Mouse (Mus musculus) embryonic facial prominence, embryonic 11.5 days (tissue): ENCODE data around the gene Prkg2. TPM values are rescaled to one million over a fixed set of nuclear protein-coding genes. Genes with fewer than 3 reads are reported as not detected.

Experiments
- ATAC-seq: fragments of 200-750 bp; cut with Nextera tagmentation; replicated peaks from 2 replicates; pipeline ENCODE4 v1.8.0; 2017; ENCODE audit warnings: low read depth; ENCODE audit not compliant: insufficient number of reproducible peaks, low FRiP score, low TSS enrichment
- DNase-seq: peaks from one replicate; pipeline ENCODE4 v3.0.0-alpha.2; 2015; ENCODE audit warnings: low spot score
- H3K27ac ChIP-seq: fragments of 300-500 bp; sonication (generic); replicated peaks from 2 replicates; pipeline ENCODE4 v1.5.1; 2014; ENCODE audit warnings: mild to moderate bottlenecking, low read depth, low read length, control low read depth
- H3K27me3 ChIP-seq: fragments of 300-500 bp; sonication (generic); 2 replicates; pipeline ENCODE4 v1.6.1; 2014; ENCODE audit warnings: mild to moderate bottlenecking, low read length, moderate library complexity, mixed read lengths; ENCODE audit not compliant: control insufficient read depth, insufficient read depth
- H3K36me3 ChIP-seq: fragments of 300-500 bp; sonication (generic); replicated peaks from 2 replicates; pipeline ENCODE4 v1.6.1; 2014; ENCODE audit warnings: low read depth, mild to moderate bottlenecking, low read length, moderate library complexity, mixed read lengths; ENCODE audit not compliant: control insufficient read depth, insufficient read depth
- H3K4me1 ChIP-seq: fragments of 300-500 bp; sonication (generic); 2 replicates; pipeline ENCODE4 v1.6.1; 2014; ENCODE audit warnings: low read length, mixed read lengths; ENCODE audit not compliant: control insufficient read depth, insufficient read depth
- H3K4me2 ChIP-seq: fragments of 300-500 bp; sonication (generic); 2 replicates; pipeline ENCODE4 v1.6.1; 2014; ENCODE audit warnings: low read depth, mild to moderate bottlenecking, control low read depth, low read length, moderate library complexity
- H3K4me3 ChIP-seq: fragments of 300-500 bp; sonication (generic); 2 replicates; pipeline ENCODE4 v1.5.1; 2014; ENCODE audit warnings: low read depth, low read length, control low read depth
- H3K9ac ChIP-seq: fragments of 300-500 bp; sonication (generic); replicated peaks from 2 replicates; pipeline ENCODE4 v1.6.1; 2014; ENCODE audit warnings: mild to moderate bottlenecking, control low read depth, low read length
- H3K9me3 ChIP-seq: fragments of 300-500 bp; sonication (generic); replicated peaks from 2 replicates; pipeline ENCODE4 v1.6.1; 2016; ENCODE audit warnings: mild to moderate bottlenecking, low read length, inconsistent platforms, mixed read lengths; ENCODE audit not compliant: control insufficient read depth
- WGBS: fragments of 180-500 bp; shearing (Covaris S2); extraction: QIAGEN DNeasy Blood & Tissue Kit; methylation state at CpG from one replicate; pipeline ENCODE4 v1.1.7; 2014; 5-methylcytosine and 5-hydroxymethylcytosine counted together
- polyA plus RNA-seq: library from polyadenylated mRNA; unstranded; fragments of >200 nt; fragmentation: Nextera tagmentation; extraction: Ambion mirVana; gene quantifications from 2 replicates; pipeline ENCODE4 v1.2.1, GENCODE M21; 2014

The Prkg2 gene
- polyA plus RNA-seq, 1 experiment from 2014 or later = 2.5 TPM

DNA sequence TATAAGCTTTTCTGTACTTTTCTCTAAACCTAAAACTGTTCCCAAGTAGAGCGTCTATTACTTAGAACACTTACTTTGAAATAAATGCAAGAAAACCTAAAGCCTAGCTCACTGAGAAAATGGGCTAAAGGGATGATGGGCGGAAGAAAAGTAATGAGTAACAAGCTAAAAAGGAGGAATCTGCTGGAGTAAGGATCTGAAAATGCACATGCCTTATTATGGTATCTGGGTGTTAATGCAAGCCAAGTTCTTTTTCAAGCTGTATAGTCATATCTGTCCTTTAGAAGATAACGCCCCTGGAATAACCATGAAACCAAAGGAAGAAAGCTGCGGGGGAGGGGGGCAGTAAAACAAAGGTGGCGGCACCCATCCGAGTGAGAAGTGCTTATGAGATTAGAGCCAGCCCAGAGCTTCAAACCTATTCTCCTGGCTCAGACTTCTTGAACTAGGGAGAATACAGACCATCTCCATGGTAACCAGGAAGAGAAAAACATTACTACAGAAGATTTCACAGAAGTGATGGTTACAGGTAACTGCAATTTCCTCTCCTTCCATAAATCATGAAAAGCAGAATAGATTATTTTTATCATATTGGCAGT, 5.5 kb downstream of the Prkg2 start:
- WGBS = 77% methylated on average over 6 of the region's 6 CpGs
- DNase-seq (no peak), ATAC-seq (no peak)
- Histone ChIP-seq H3K36me3 (no peaks in the 10 kb centered on the region), H3K27ac (no peak overlapping the region), H3K4me1 (no peaks in the 10 kb centered on the region), H3K4me3 (no peak overlapping the region), H3K4me2 (no peak overlapping the region), H3K27me3 (no peaks in the 10 kb centered on the region), H3K9me3 (no peaks in the 10 kb centered on the region), H3K9ac (no peak overlapping the region)

DNA sequence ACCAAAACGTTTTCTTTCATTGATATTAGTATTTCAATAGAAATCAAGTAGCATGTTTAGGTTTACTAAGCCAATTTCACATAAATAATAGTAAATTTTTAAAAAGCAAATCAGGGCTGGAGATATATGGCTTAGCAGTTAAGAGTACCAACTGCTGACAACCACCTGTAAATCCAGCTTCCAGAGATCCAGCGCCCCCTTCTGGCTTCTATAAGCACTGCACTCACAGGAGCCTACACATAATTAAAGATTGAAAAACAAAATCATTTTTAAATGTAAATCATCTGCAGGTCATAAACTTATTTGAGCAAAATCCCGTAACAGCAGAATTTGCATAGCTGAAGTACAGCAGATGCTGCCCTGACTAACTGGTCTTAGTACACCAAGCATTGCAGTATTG, 10.8 kb downstream of the Prkg2 start:
- Histone ChIP-seq H3K27me3 (no peaks in the 10 kb centered on the region), H3K4me3 (no peak overlapping the region), H3K9ac (no peak overlapping the region), H3K4me2 (no peak overlapping the region), H3K9me3 (no peaks in the 10 kb centered on the region), H3K27ac (no peak overlapping the region), H3K36me3 (no peaks in the 10 kb centered on the region), H3K4me1 (no peaks in the 10 kb centered on the region)
- ATAC-seq (no peak), DNase-seq (no peak)
- WGBS = 73% methylated on average over 3 of the region's 3 CpGs

- no peaks in the 10 kb centered on the region for H3K36me3 ChIP-seq
- H3K4me1 ChIP-seq = no peaks in the 10 kb centered on the region
- H3K27ac ChIP-seq = no peak overlapping the region
- H3K9me3 ChIP-seq = no peaks in the 10 kb centered on the region
- H3K27me3 ChIP-seq = no peaks in the 10 kb centered on the region
- no peak overlapping the region for H3K4me3 ChIP-seq
- DNase-seq (no peak), ATAC-seq (no peak)
- 90% methylated on average over 6 of the region's 6 CpGs for WGBS
- no peak overlapping the region for H3K4me2 ChIP-seq
- no peak overlapping the region for H3K9ac ChIP-seq
Observed at GRCm38 (mm10) chr5:99019709-99020108, 17.4 kb downstream of the Prkg2 start.

DNA sequence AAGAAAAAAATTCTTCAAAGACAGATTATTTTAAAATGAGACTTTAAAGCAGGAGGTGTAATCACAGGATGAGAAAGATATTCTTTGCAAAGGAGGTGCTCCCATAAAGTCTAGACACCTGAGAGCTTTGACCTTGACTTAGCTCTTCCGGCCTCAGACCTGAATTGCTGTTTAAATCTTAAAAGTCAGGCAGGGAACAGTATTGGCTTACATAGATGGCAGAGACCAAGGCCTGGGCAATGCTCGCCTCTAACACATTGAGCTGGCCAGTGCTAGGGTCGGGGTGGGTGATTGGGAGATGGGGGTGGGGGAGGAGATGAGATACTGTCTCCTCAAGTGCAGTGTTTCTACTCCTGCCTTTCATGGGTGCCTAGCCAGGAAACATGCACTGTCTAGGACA, 22.0 kb downstream of the Prkg2 start:
- H3K27me3 ChIP-seq = no peaks in the 10 kb centered on the region
- H3K9ac ChIP-seq = no peak overlapping the region
- no peak overlapping the region for H3K4me2 ChIP-seq
- DNase-seq (no peak), ATAC-seq (no peak)
- H3K4me1 ChIP-seq = no peaks in the 10 kb centered on the region
- H3K36me3 ChIP-seq = no peaks in the 10 kb centered on the region
- WGBS = 59% methylated on average over 3 of the region's 3 CpGs
- no peak overlapping the region for H3K27ac ChIP-seq
- no peaks in the 10 kb centered on the region for H3K9me3 ChIP-seq
- no peak overlapping the region for H3K4me3 ChIP-seq

GRCm38 (mm10) chr5:99010448-99011151, 26.6 kb downstream of the Prkg2 start:
- no peak for DNase-seq
- no peaks in the 10 kb centered on the region for H3K9me3 ChIP-seq
- no peaks in the 10 kb centered on the region for H3K36me3 ChIP-seq
- 90% methylated on average over 14 of the region's 14 CpGs for WGBS
- H3K4me3 ChIP-seq = no peak overlapping the region
- ATAC-seq = no peak
- no peak overlapping the region for H3K27ac ChIP-seq
- no peak overlapping the region for H3K4me2 ChIP-seq
- H3K4me1 ChIP-seq = no peaks in the 10 kb centered on the region
- H3K27me3 ChIP-seq = no peaks in the 10 kb centered on the region
- H3K9ac ChIP-seq = no peak overlapping the region

DNA sequence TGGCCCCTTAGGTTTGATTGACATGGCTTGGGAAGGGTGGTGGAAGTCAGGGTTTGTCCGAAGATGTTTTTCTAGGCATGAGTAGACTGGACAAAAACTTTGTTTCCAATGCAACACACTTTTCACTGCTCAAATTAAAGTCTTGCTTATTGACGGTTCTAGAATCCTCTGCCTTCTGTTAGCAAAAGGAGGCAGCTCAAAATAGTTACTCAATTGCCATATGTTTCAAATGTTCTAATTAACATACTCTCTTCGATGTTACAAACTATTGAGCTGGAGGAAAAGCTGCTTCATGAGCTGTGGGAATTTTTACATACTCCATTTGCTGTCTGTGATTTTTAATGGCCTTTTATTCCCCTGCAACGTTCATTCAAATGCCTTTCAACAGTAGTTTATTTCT, 39.0 kb downstream of the Prkg2 start:
- Histone ChIP-seq H3K9ac (no peak overlapping the region), H3K36me3 (no peaks in the 10 kb centered on the region), H3K4me2 (no peak overlapping the region), H3K27me3 (no peaks in the 10 kb centered on the region), H3K4me3 (no peak overlapping the region), H3K4me1 (no peaks in the 10 kb centered on the region), H3K27ac (no peak overlapping the region), H3K9me3 (no peaks in the 10 kb centered on the region)
- DNase-seq = no peak
- no peak for ATAC-seq
- WGBS = 72% methylated on average over 4 of the region's 4 CpGs

DNA sequence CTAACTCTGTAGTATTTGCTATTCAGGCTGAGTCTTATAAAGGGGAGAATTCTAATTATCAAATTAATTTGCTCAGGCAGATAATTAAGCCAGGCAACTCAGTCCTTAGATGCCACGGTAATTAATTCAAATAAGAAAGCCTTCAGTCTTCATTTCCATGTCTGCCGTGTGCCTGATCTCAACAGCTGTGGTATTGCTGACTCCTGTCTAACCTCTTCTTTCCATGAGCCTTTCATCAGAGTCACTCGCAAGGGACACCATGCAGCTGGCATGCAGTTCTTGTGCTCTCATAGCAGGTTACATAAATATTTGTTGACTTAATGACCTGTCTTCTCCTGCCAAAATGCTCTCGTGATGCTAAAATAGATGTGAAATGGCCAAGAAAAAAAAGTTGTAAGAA, 41.4 kb downstream of the Prkg2 start:
- DNase-seq = no peak
- Histone ChIP-seq H3K4me3 (no peak overlapping the region), H3K9me3 (no peaks in the 10 kb centered on the region), H3K27me3 (no peaks in the 10 kb centered on the region), H3K27ac (no peak overlapping the region), H3K9ac (no peak overlapping the region), H3K36me3 (no peaks in the 10 kb centered on the region), H3K4me2 (no peak overlapping the region), H3K4me1 (no peaks in the 10 kb centered on the region)
- no peak for ATAC-seq
- 53% methylated on average over 4 of the region's 4 CpGs for WGBS

DNA sequence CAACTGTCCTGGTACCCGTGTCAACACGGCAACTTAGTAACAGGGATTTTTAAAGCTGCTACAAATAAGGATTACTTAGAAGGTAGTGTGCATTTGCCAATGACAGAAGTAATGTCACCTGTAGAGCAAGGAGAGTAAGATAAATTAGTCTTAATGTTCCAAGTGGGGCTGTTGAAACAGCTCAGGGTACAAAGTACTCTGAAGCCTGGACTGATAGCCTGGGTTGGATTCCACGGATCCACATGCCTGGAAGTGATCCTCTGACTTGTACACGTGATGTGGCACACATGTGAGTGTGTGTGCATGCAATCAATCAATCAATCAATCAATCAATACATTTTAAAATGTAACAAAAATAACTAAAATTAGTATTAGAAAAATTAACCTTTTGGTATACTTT, 45.6 kb downstream of the Prkg2 start:
- H3K9ac ChIP-seq = no peak overlapping the region
- H3K36me3 ChIP-seq = no peaks in the 10 kb centered on the region
- H3K9me3 ChIP-seq = no peaks in the 10 kb centered on the region
- ATAC-seq (no peak), DNase-seq (no peak)
- H3K27ac ChIP-seq = no peak overlapping the region
- no peak overlapping the region for H3K4me3 ChIP-seq
- no peaks in the 10 kb centered on the region for H3K27me3 ChIP-seq
- H3K4me2 ChIP-seq = no peak overlapping the region
- H3K4me1 ChIP-seq = no peaks in the 10 kb centered on the region
- 87% methylated on average over 4 of the region's 4 CpGs for WGBS
